Mouse (Mus musculus) thymus, adult 2 months (tissue): ENCODE data around the gene Pold3. TPM values are rescaled to one million over a fixed set of nuclear protein-coding genes. Genes with fewer than 3 reads are reported as not detected.

Experiments used
- DNase-seq: peaks from one replicate; pipeline ENCODE4 v3.0.0; 2021
- H3K27ac ChIP-seq: fragments of 200-500 bp; 2 replicates; pipeline ENCODE4 v1.5.1; 2012; ENCODE audit warnings: low read length, control low read depth; ENCODE audit not compliant: control insufficient read depth, insufficient read depth
- H3K27me3 ChIP-seq: fragments of 200-500 bp; 2 replicates; pipeline ENCODE4 v1.6.1; 2012; ENCODE audit warnings: mild to moderate bottlenecking, low read length, moderate library complexity, mixed read lengths; ENCODE audit not compliant: control insufficient read depth, insufficient read depth
- H3K36me3 ChIP-seq: fragments of 200-500 bp; 2 replicates; pipeline ENCODE4 v1.6.1; 2012; ENCODE audit warnings: mild to moderate bottlenecking, low read length, moderate library complexity; ENCODE audit not compliant: control insufficient read depth, insufficient read depth
- H3K4me1 ChIP-seq: fragments of 200-500 bp; replicated peaks from 2 replicates; pipeline ENCODE4 v1.6.1; 2012; ENCODE audit warnings: low read length; ENCODE audit not compliant: control insufficient read depth, insufficient read depth
- H3K4me3 ChIP-seq: fragments of 200-500 bp; 2 replicates; pipeline ENCODE4 v1.5.1; 2012; ENCODE audit warnings: mild to moderate bottlenecking, low read length, control low read depth, moderate library complexity; ENCODE audit not compliant: control insufficient read depth, insufficient read depth
- CTCF ChIP-seq: fragments of 200-500 bp; IDR thresholded peaks from 2 replicates; pipeline ENCODE4 v1.5.1; 2012; ENCODE audit warnings: mild to moderate bottlenecking, control low read depth, low read length, moderate library complexity, borderline replicate concordance; ENCODE audit not compliant: control insufficient read depth, poor library complexity, insufficient read depth; ENCODE audit errors: extremely low read depth
- POLR2A ChIP-seq: fragments of 200-500 bp; IDR thresholded peaks from 2 replicates; pipeline ENCODE4 v1.6.1; 2012; ENCODE audit warnings: mild to moderate bottlenecking, low read length, control low read depth, moderate library complexity; ENCODE audit not compliant: control insufficient read depth, poor library complexity, insufficient read depth; ENCODE audit errors: extremely low read depth
- WGBS: fragments of 180-500 bp; shearing (Covaris S2); methylation state at CpG from one replicate; pipeline ENCODE4 v1.1.7; 2018; 5-methylcytosine and 5-hydroxymethylcytosine counted together
- polyA plus RNA-seq: library from polyadenylated mRNA; depleted of rRNA; stranded (reverse); fragments of >200 nt; gene quantifications from 2 replicates; pipeline ENCODE4 v1.2.3, GENCODE M21; 2012; rRNA removed

Gene Pold3
- polyA plus RNA-seq, 1 experiment, result 21.4 TPM

- no peak for DNase-seq
- Histone ChIP-seq H3K4me1 (no peaks in the 10 kb centered on the region), H3K27me3 (no peaks in the 10 kb centered on the region; the same call in 1 of the 2 replicates), H3K36me3 (no peaks in the 10 kb centered on the region), H3K4me3 (no peak overlapping the region), H3K27ac (no peak overlapping the region)
- 47% methylated on average over 30 of the region's 31 CpGs for WGBS
- TF ChIP-seq CTCF (no peak), POLR2A (no peak)
Observed at GRCm38 (mm10) chr7:100042120-100042519, 79.2 kb downstream of the Pold3 start.

GRCm38 (mm10) chr7:100036495-100036894, 84.9 kb downstream of the Pold3 start:
- no peaks in the 10 kb centered on the region for H3K4me1 ChIP-seq
- whole genome bisulfite sequencing, result 95% methylated on average over 3 of the region's 3 CpGs
- no peak overlapping the region for H3K27ac ChIP-seq
- no peak overlapping the region for H3K4me3 ChIP-seq
- no peaks in the 10 kb centered on the region for H3K36me3 ChIP-seq
- DNase-seq, result no peak
- TF ChIP-seq POLR2A (no peak), CTCF (no peak)
- H3K27me3 ChIP-seq, result no peaks in the 10 kb centered on the region; the same call in 1 of the 2 replicates

GRCm38 (mm10) chr7:100036050-100036449, 85.3 kb downstream of the Pold3 start:
- Histone ChIP-seq H3K4me1 (no peaks in the 10 kb centered on the region), H3K4me3 (no peak overlapping the region), H3K27me3 (no peaks in the 10 kb centered on the region; the same call in 1 of the 2 replicates), H3K36me3 (no peaks in the 10 kb centered on the region), H3K27ac (no peak overlapping the region)
- TF ChIP-seq POLR2A, result no peak
- TF ChIP-seq CTCF, result no peak
- WGBS, result 93% methylated on average over 7 of the region's 7 CpGs
- DNase-seq, result no peak

- DNase-seq, result no peak
- 58% methylated on average over 11 of the region's 11 CpGs for WGBS
- Histone ChIP-seq H3K27me3 (no peaks in the 10 kb centered on the region), H3K4me3 (no peak overlapping the region), H3K36me3 (no peaks in the 10 kb centered on the region), H3K27ac (no peak overlapping the region), H3K4me1 (no peaks in the 10 kb centered on the region)
- TF ChIP-seq POLR2A, result no peak
- TF ChIP-seq CTCF, result no peak
Observed at GRCm38 (mm10) chr7:100034815-100035463, 86.4 kb downstream of the Pold3 start.

- no peak for DNase-seq
- H3K27me3 ChIP-seq, result no peaks in the 10 kb centered on the region
- H3K4me1 ChIP-seq, result no peaks in the 10 kb centered on the region
- no peaks in the 10 kb centered on the region for H3K36me3 ChIP-seq
- H3K27ac ChIP-seq, result no peak overlapping the region
- TF ChIP-seq CTCF (no peak), POLR2A (no peak)
- H3K4me3 ChIP-seq, result no peak overlapping the region
- 81% methylated on average over 5 of the region's 5 CpGs for WGBS
Observed at GRCm38 (mm10) chr7:100033672-100034071, 87.7 kb downstream of the Pold3 start.

Other genes starting within 250 kb of the Pold3 start
- 13.3 and 16.4 TPM in 2 replicates for gene Rnf169, start 141.1 kb downstream of the Pold3 start, polyA plus RNA-seq
- gene Chrdl2, start 115.4 kb downstream of the Pold3 start, polyA plus RNA-seq, result 0.05 TPM in 1 of 2 replicates, not detected in the other
- 4.3 and 4.7 TPM in 2 replicates for gene Lipt2, start 37.7 kb upstream of the Pold3 start, polyA plus RNA-seq
- 0.97 and 1.7 TPM in 2 replicates for gene Kcne3, start 54.9 kb upstream of the Pold3 start, polyA plus RNA-seq
- 15.8 and 19.3 TPM in 2 replicates for gene Pgm2l1, start 105.8 kb upstream of the Pold3 start, polyA plus RNA-seq
- 8.5 and 9.3 TPM in 2 replicates for gene P4ha3, start 164.0 kb upstream of the Pold3 start, polyA plus RNA-seq